Mouse (Mus musculus) forebrain, embryonic 16.5 days (tissue): ENCODE measurements around the gene Nox4. TPM values are rescaled to one million over a fixed set of nuclear protein-coding genes. Genes with fewer than 3 reads are reported as not detected.

Experiments used
- polyA plus RNA-seq: library from polyadenylated mRNA; unstranded; fragments of >200 nt; fragmentation: Nextera tagmentation; extraction: Ambion mirVana; gene quantifications from 2 replicates; pipeline ENCODE4 v1.2.1, GENCODE M21; 2015

Gene Nox4
- polyA plus RNA-seq, 1 experiment from 2014 or later: 1.4 TPM

Other genes with a start within 250 kb of the Nox4 start
- gene Vmn2r79, start 250.0 kb upstream of the Nox4 start, polyA plus RNA-seq: not detected in 2 replicates
- gene Tyr, start 247.4 kb downstream of the Nox4 start, polyA plus RNA-seq: 0.04 TPM in 1 of 2 replicates, not detected in the other